10 mouse cellular contexts compared by ENCODE assay signal in genomic region chr17:45597787-45598186, GRCm38 (mm10). TPM values are rescaled to one million over a fixed set of nuclear protein-coding genes. Genes with fewer than 3 reads are reported as not detected.
DNase-seq lines count a peak whose midpoint lies in the region; ATAC-seq and TF ChIP-seq lines count a peak whose summit lies in the region.
"Had no signal": no experiment of that assay in that cellular context is flagged by ENCODE, and none has a peak within 500 bp of the region (broad histone marks: within the 10 kb centered on the region; RNA-seq: fewer than 3 reads in every experiment).

No protein-coding gene starts in this region.

- H3K4me2 ChIP-seq in kidney, embryonic 15.5 days = no peak overlapping the region

- 39% methylated on average over 3 of the region's 3 CpGs for WGBS in kidney, adult 2 months
- WGBS in kidney, embryonic 15.5 days = 28% methylated on average over 3 of the region's 3 CpGs
- WGBS in macrophage (ENCODE audit: missing documents) = 10% methylated on average over 2 of the region's 3 CpGs

- no peaks in the 10 kb centered on the region for H3K9me3 ChIP-seq in kidney, embryonic 15.5 days (replicated peaks)

- H3K27me3 ChIP-seq in kidney, adult 2 months (replicated peaks; ENCODE audit: control insufficient read depth, insufficient read depth, low read length) = no peaks in the 10 kb centered on the region
- H3K27me3 ChIP-seq in kidney, embryonic 15.5 days = peaks cover 24% of the 10 kb centered on the region

- ATAC-seq in kidney, embryonic 15.5 days (replicated peaks; ENCODE audit: low FRiP score) = no peak

- H3K36me3 ChIP-seq in kidney, adult 2 months (ENCODE audit: control insufficient read depth, insufficient read depth, low read length) = no peaks in the 10 kb centered on the region
- no peaks in the 10 kb centered on the region for H3K36me3 ChIP-seq in kidney, embryonic 15.5 days
- no peaks in the 10 kb centered on the region for H3K36me3 ChIP-seq in macrophage (ENCODE audit: inconsistent target)

- H3K4me1 ChIP-seq in kidney, adult 2 months (ENCODE audit: control insufficient read depth, insufficient read depth, low read length) = peaks cover 24% of the 10 kb centered on the region
- H3K4me1 ChIP-seq in kidney, embryonic 15.5 days = peaks cover 73% of the 10 kb centered on the region

- no peak overlapping the region for H3K4me3 ChIP-seq in kidney, adult 2 months (ENCODE audit: insufficient read depth, low read depth, low read length)
- H3K4me3 ChIP-seq in kidney, embryonic 15.5 days (replicated peaks) = no peak overlapping the region
- no peak overlapping the region for H3K4me3 ChIP-seq in macrophage (ENCODE audit: inconsistent target)

- peaks cover 16% of the 10 kb centered on the region; the same call in 1 of the 2 replicates for H3K79me2 ChIP-seq in macrophage (ENCODE audit: inconsistent target)

- H3K27ac ChIP-seq in kidney, adult 2 months (ENCODE audit: insufficient read depth, low read depth, low read length) = peak overlapping the region; percentile 32; the same call in 1 of the 2 replicates
- no peak overlapping the region for H3K27ac ChIP-seq in kidney, embryonic 15.5 days
- peak overlapping the region; percentile 27; the same call in 1 of the 2 replicates for H3K27ac ChIP-seq in macrophage

- peak; percentile 40 for DNase-seq in kidney, adult 2 months
- DNase-seq in MEL-GATA-1-ER (ENCODE audit: extremely low read depth, low read depth) = peak; percentile 58
- peak; percentile 26 for DNase-seq in cerebellum, adult 8-10 months
- no peak for DNase-seq in spleen, postnatal 10 days (ENCODE audit: low spot score in 2 of 2)
- DNase-seq in urinary bladder, postnatal 10 days (ENCODE audit: low spot score) = no peak
- no peak for DNase-seq in layer of hippocampus, postnatal 36 days

- H3K9ac ChIP-seq in kidney, embryonic 15.5 days = no peak overlapping the region

- TF ChIP-seq CTCF in kidney, adult 2 months (conservative IDR thresholded peaks at IDR 0.05; ENCODE audit: insufficient read depth, insufficient read length, low read depth, low read length) = no peak

- TF ChIP-seq POLR2A in kidney, adult 2 months (IDR thresholded peaks at IDR 0.05; ENCODE audit: low read depth, low read length) = no peak

RNA-seq across cellular contexts. Expression of gene Slc29a1, which starts 1.6 kb away (rescaled TPM):
- 89.5 and 90.4 TPM in 2 replicates for polyA plus RNA-seq in kidney, adult 2 months (2012; rRNA removed)
- polyA plus RNA-seq in kidney, embryonic 15.5 days (2015; fragmentation: Nextera tagmentation; extraction: Ambion mirVana) = 100 and 102 TPM in 2 replicates
- 100 to 1,000 TPM in 1 of 26 experiments, 10 to 100 TPM in 25; 14.6 to 121 (median 42.6) TPM for total RNA-seq in macrophage (2018; cell fraction: chromatin; rRNA removed)
- 10 to 100 TPM; 33.8 to 79.3 (median 46.1) TPM for total RNA-seq in macrophage (2018; cell fraction: cytosol; rRNA removed)
- total RNA-seq in macrophage (2018; cell fraction: nucleus; rRNA removed) = 100 to 1,000 TPM in 2 of 26 experiments, 10 to 100 TPM in 24; 34.5 to 101 (median 54.4) TPM
- polyA plus RNA-seq in macrophage (2018) = 69.7 to 95.8 TPM (median 74.1 TPM) in 3 replicates
- 10 to 100 TPM; 20.8 to 21.5 TPM for total RNA-seq in layer of hippocampus, postnatal 36 days (2021)

RNA-seq across cellular contexts. Expression of gene Mymx, which starts 4.1 kb away (rescaled TPM):
- 6.4 and 7.1 TPM in 2 replicates for polyA plus RNA-seq in kidney, adult 2 months (2012; rRNA removed)
- 5.7 and 6.3 TPM in 2 replicates for polyA plus RNA-seq in kidney, embryonic 15.5 days (2015; fragmentation: Nextera tagmentation; extraction: Ambion mirVana)
- not detected for total RNA-seq in macrophage (2018; cell fraction: chromatin; rRNA removed)
- not detected for total RNA-seq in macrophage (2018; cell fraction: cytosol; rRNA removed)
- total RNA-seq in macrophage (2018; cell fraction: nucleus; rRNA removed) = not detected
- polyA plus RNA-seq in macrophage (2018) = not detected in 3 replicates
- not detected for total RNA-seq in layer of hippocampus, postnatal 36 days (2021)
- total RNA-seq: hematopoietic stem cell, adult 5-6 weeks had no signal
- polyA plus RNA-seq: cortical plate, adult 2 months had no signal

RNA-seq across cellular contexts. Expression of gene Hsp90ab1, which starts 24.7 kb away (rescaled TPM):
- 369 and 408 TPM in 2 replicates for polyA plus RNA-seq in kidney, adult 2 months (2012; rRNA removed)
- 1,881 and 1,940 TPM in 2 replicates for polyA plus RNA-seq in kidney, embryonic 15.5 days (2015; fragmentation: Nextera tagmentation; extraction: Ambion mirVana)
- total RNA-seq in macrophage (2018; cell fraction: chromatin; rRNA removed) = 100 to 1,000 TPM in 24 of 26 experiments, 10 to 100 TPM in 2; 75.3 to 326 (median 157) TPM
- 1,000 to 10,000 TPM in 1 of 26 experiments, 100 to 1,000 TPM in 25; 478 to 1,021 (median 622) TPM for total RNA-seq in macrophage (2018; cell fraction: cytosol; rRNA removed)
- 100 to 1,000 TPM; 134 to 740 (median 322) TPM for total RNA-seq in macrophage (2018; cell fraction: nucleus; rRNA removed)
- polyA plus RNA-seq in macrophage (2018) = 519 to 1,022 TPM (median 909 TPM) in 3 replicates
- 1,000 to 10,000 TPM; 1,811 to 1,865 TPM for total RNA-seq in layer of hippocampus, postnatal 36 days (2021)

RNA-seq across cellular contexts. Expression of gene Slc35b2, which starts 34.1 kb away (rescaled TPM):
- polyA plus RNA-seq in kidney, adult 2 months (2012; rRNA removed) = 75.5 and 96.1 TPM in 2 replicates
- 142 TPM in 2 replicates for polyA plus RNA-seq in kidney, embryonic 15.5 days (2015; fragmentation: Nextera tagmentation; extraction: Ambion mirVana)
- 100 to 1,000 TPM in 12 of 26 experiments, 10 to 100 TPM in 14; 21.2 to 410 (median 74.1) TPM for total RNA-seq in macrophage (2018; cell fraction: chromatin; rRNA removed)
- 10 to 100 TPM; 41.0 to 71.6 (median 56.5) TPM for total RNA-seq in macrophage (2018; cell fraction: cytosol; rRNA removed)
- total RNA-seq in macrophage (2018; cell fraction: nucleus; rRNA removed) = 100 to 1,000 TPM in 13 of 26 experiments, 10 to 100 TPM in 13; 49.8 to 383 (median 91.4) TPM
- polyA plus RNA-seq in macrophage (2018) = 41.2 to 72.8 TPM (median 58.2 TPM) in 3 replicates
- total RNA-seq in layer of hippocampus, postnatal 36 days (2021) = 10 to 100 TPM; 28.2 to 29.4 TPM

RNA-seq across cellular contexts. Expression of gene Nfkbie, which starts 42.3 kb away (rescaled TPM):
- 4.3 and 5.8 TPM in 2 replicates for polyA plus RNA-seq in kidney, adult 2 months (2012; rRNA removed)
- polyA plus RNA-seq in kidney, embryonic 15.5 days (2015; fragmentation: Nextera tagmentation; extraction: Ambion mirVana) = 5.3 and 5.7 TPM in 2 replicates
- 100 to 1,000 TPM in 18 of 26 experiments, 10 to 100 TPM in 8; 11.3 to 677 (median 279) TPM for total RNA-seq in macrophage (2018; cell fraction: chromatin; rRNA removed)
- total RNA-seq in macrophage (2018; cell fraction: cytosol; rRNA removed) = 100 to 1,000 TPM in 8 of 26 experiments, 10 to 100 TPM in 16, 1 to 10 TPM in 2; 7.9 to 269 (median 43.5) TPM
- 100 to 1,000 TPM in 19 of 26 experiments, 10 to 100 TPM in 6, 1 to 10 TPM in 1; 9.8 to 645 (median 296) TPM for total RNA-seq in macrophage (2018; cell fraction: nucleus; rRNA removed)
- polyA plus RNA-seq in macrophage (2018) = 5.5 to 11.3 TPM (median 9.9 TPM) in 3 replicates
- 1 to 10 TPM; 2.6 to 3.4 TPM for total RNA-seq in layer of hippocampus, postnatal 36 days (2021)

Comparison
In these comparisons a context has a peak if more than half of its experiments do, and no peak if none do; other contexts are left out.
1. DNase-seq: peak in kidney, adult 2 months (single experiment), MEL-GATA-1-ER (single experiment) and cerebellum, adult 8-10 months (single experiment); none in spleen, postnatal 10 days (0 of 2), urinary bladder, postnatal 10 days (single experiment) and layer of hippocampus, postnatal 36 days (0 of 2).